In the genomic region with DNA sequence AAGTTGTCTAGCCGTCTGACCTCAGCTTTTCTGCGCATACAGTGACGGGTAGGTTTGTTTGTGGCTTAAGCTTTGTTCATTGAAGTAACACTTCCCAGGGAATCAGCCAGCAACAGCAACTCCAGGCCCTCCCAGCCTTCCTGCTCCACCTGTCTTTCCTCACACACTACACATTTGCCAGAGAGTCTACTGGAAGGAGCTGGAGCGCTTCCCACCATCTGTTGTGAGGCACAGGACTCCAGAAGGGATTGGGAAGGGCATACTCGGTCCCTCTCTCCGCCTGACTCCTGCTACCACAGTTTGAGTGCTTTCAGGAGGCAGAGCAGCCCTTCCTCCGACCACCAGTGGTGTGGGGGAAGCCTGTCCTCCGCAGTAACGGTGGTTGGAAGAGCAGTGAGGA, we compare ENCODE assay signal across 13 mouse cellular contexts.
DNase-seq lines count a peak whose midpoint lies in the region; ATAC-seq lines count a peak whose summit lies in the region.
"Had no signal": no experiment of that assay in that cellular context is flagged by ENCODE, and none has a peak within 500 bp of the region (broad histone marks: within the 10 kb centered on the region; RNA-seq: fewer than 3 reads in every experiment).

No protein-coding gene starts in this region.

- no peak overlapping the region for H3K4me3 ChIP-seq in forebrain, embryonic 15.5 days
- H3K4me3 ChIP-seq in forebrain, embryonic 10.5 days, result no peak overlapping the region
- H3K4me3 ChIP-seq: limb, embryonic 12.5 days; lung, embryonic 15.5 days; midbrain, embryonic 10.5 days had no signal

- WGBS in forebrain, embryonic 15.5 days, result 71% methylated on average over 9 of the region's 9 CpGs
- WGBS in forebrain, embryonic 10.5 days, result 86% methylated on average over 9 of the region's 9 CpGs

- no peaks in the 10 kb centered on the region for H3K27me3 ChIP-seq in forebrain, embryonic 15.5 days
- H3K27me3 ChIP-seq in forebrain, embryonic 10.5 days (ENCODE audit: poor library complexity, severe bottlenecking), result no peaks in the 10 kb centered on the region
- H3K27me3 ChIP-seq: limb, embryonic 12.5 days; lung, embryonic 15.5 days had no signal

- ATAC-seq in forebrain, embryonic 15.5 days (replicated peaks), result peak; percentile 79; the same call in 1 of the 2 replicates

- H3K4me2 ChIP-seq in forebrain, embryonic 15.5 days (replicated peaks), result no peak overlapping the region
- H3K4me2 ChIP-seq: limb, embryonic 12.5 days; lung, embryonic 15.5 days had no signal

- no peaks in the 10 kb centered on the region for H3K9me3 ChIP-seq in forebrain, embryonic 15.5 days
- H3K9me3 ChIP-seq in forebrain, embryonic 10.5 days, result no peaks in the 10 kb centered on the region
- H3K9me3 ChIP-seq: limb, embryonic 12.5 days; lung, embryonic 15.5 days; midbrain, embryonic 10.5 days had no signal

- DNase-seq in forebrain, embryonic 10.5 days (ENCODE audit: extremely low spot score, low spot score), result no peak
- peak; percentile 34 for DNase-seq in layer of hippocampus, adult 9-11 months
- no peak for DNase-seq in layer of hippocampus, postnatal 25 days (ENCODE audit: extremely low spot score in 1 of 2, low spot score in 1 of 2)
- peak; percentile 91 to 93 for DNase-seq in cerebellum, postnatal 36 days
- DNase-seq in right cerebral cortex, postnatal 14 days, result peak; percentile 40
- DNase-seq in urinary bladder, postnatal 4 days (ENCODE audit: low spot score in 2 of 2), result no peak
- no peak for DNase-seq in urinary bladder, postnatal 25 days (ENCODE audit: low spot score)
- DNase-seq: adrenal gland, adult 8-10 months; kidney, postnatal 25 days had no signal

- no peaks in the 10 kb centered on the region for H3K36me3 ChIP-seq in forebrain, embryonic 15.5 days
- H3K36me3 ChIP-seq in forebrain, embryonic 10.5 days (replicated peaks), result peaks cover 21% of the 10 kb centered on the region
- H3K36me3 ChIP-seq: lung, embryonic 15.5 days had no signal

- peaks cover 10% of the 10 kb centered on the region for H3K4me1 ChIP-seq in forebrain, embryonic 15.5 days
- H3K4me1 ChIP-seq in forebrain, embryonic 10.5 days, result 0 out of 2 replicates have a peak, but pooled peaks cover 6% of the 10 kb centered on the region
- H3K4me1 ChIP-seq: midbrain, embryonic 10.5 days had no signal

- no peak overlapping the region for H3K9ac ChIP-seq in forebrain, embryonic 15.5 days (replicated peaks)
- H3K9ac ChIP-seq: limb, embryonic 12.5 days; lung, embryonic 15.5 days had no signal

- H3K27ac ChIP-seq in forebrain, embryonic 15.5 days (replicated peaks), result 0 out of 2 replicates have a peak overlapping the region, but pooled peaks have one; percentile 5
- H3K27ac ChIP-seq in forebrain, embryonic 10.5 days, result no peak overlapping the region
- H3K27ac ChIP-seq: limb, embryonic 12.5 days; lung, embryonic 15.5 days had no signal

Comparison
In these comparisons a context has a peak if more than half of its experiments do, and no peak if none do; other contexts are left out.
1. DNase-seq: peak in layer of hippocampus, adult 9-11 months (single experiment), cerebellum, postnatal 36 days (2 of 2) and right cerebral cortex, postnatal 14 days (single experiment); none in forebrain, embryonic 10.5 days (single experiment), layer of hippocampus, postnatal 25 days (0 of 2), urinary bladder, postnatal 4 days (0 of 2) and urinary bladder, postnatal 25 days (single experiment).